Mouse (Mus musculus): Measurements from ENCODE around the gene Pradc1.
A peak's percentile ranks its signal among the peaks of the same experiment; 100 is the strongest.
"Not testable (repeated sequence)": the region's sequence is repeated elsewhere in the genome, so short reads cannot be mapped to it uniquely, and the experiment has no call there.

Pradc1 gene

DNA sequence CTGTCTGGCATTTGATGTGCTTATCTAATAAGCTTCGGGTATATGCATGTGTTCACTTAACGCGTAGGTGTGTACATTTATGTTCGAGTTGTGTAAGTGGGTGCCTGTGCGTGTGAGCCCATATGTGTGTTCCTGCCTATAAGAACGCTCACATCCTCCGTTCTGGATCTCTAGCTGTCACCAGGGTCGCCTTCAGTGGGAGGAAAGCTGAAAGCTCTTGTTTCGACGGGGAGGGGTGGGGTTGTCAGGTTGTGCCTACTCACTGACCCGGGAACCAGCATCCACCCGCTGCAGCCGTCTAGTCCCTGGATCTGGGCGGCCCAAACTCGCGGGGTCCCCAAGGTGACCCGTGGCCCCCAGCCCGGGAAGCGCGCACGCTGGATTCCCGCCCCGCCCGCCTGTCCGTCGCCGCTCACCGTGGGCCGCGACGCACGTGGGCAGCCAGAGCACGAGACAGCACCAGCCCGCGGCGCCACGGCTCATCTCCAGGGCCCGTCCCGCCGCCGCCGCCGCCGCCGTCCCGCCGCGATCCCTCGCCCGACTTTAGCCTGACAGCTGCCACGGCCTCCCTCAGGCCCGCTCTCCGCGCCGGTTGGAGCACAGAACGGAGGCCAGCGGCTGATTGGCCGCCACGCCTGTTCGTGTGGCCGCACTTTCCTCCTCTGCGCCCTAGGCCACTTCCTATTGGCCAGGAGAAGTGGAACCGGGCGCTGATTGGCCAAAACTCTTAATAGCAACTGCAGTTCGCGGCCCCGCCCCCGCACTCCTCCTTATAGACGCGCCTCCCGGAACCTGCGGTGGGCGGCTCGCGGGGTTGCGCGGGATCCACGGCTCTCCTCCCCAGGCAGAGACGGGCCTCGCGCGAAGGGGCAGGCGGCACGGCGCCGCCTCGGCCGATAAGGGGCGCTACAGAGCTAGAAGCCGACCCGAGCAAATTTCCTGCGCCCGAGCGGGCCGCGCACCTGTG, 790 bp downstream of the Pradc1 start, which contains the start of gene Cct7:
Gene Cct7, plus strand, starts transcription at position 818 of the 967 bp plus-strand sequence.
- DNase-seq, result peak; percentile 99

DNA sequence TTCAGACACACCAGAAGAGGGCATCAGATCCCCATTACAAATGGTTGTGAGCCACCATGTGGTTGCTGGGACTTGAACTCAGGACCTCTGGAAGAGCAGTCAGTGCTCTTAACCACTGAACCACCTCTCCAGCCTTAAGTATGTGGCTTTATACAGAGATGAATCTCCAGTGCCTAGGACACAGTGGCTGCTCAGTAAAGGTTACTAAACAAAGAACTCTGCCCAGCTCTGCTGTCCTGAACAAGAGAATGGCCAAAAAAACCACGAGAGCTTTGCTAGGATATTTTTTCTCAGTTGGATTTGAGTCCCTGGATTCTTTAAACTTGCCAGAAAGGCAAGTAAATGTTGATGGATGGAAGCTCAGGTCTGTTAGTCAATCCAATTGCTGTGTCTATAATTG, 1.6 kb downstream of the Pradc1 start:
- DNase-seq, result not testable (repeated sequence)

GRCm38 (mm10) chr6:85447351-85447750, 4.4 kb downstream of the Pradc1 start:
- no peak for DNase-seq

DNA sequence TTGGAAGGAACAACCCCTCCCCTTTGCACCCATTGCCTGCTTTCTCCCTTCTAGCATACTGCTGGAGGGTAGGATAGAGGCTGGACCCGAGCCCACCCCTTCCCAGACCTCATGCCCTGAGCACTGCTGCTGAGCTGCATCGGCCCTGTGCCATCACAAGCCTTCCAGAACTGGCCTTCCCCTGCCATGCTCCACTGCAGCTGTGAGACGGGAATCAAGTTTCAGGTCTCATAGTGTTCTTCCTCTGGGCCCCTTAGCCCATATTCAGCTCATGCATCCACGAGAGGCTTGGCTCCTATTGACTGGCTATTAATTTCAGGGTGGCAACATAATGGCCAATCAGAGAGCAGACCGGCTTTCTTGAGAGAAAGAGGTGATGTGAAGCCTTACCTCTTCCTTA, 6.5 kb downstream of the Pradc1 start:
- no peak for DNase-seq

DNA sequence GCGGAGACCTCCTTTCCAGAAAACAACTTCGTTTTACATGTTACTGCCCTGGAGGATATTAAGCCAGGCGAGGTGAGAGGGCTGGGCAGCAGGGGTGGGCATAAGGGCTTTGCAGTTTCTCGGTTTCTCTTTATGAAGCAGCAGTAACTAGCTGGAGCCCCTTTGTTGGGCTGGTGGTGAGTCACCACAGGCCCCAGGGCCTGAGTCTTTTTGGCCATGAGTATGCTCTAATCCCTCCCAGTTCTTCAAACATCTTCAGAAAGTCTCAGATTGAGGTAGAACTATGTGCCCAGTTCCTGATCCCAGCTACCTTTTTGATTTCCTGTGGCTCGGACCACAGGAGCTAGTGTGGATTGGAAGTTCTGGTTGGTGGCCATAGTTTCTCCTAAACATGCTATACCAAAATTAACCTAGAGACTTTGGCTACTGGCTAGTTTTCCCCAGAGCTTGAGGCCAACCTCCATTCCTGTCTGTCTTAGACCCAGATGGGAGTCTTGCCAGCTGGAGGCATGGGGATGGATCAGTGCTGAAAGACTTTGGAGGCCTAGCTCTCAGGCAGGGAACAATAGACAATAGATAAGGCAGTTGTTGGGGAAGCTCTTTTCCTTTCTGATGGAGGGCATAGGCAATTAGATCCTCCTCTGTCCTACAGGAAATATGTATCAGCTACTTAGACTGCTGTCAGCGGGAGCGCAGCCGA, 7.4 kb downstream of the Pradc1 start:
- no peak for DNase-seq

DNA sequence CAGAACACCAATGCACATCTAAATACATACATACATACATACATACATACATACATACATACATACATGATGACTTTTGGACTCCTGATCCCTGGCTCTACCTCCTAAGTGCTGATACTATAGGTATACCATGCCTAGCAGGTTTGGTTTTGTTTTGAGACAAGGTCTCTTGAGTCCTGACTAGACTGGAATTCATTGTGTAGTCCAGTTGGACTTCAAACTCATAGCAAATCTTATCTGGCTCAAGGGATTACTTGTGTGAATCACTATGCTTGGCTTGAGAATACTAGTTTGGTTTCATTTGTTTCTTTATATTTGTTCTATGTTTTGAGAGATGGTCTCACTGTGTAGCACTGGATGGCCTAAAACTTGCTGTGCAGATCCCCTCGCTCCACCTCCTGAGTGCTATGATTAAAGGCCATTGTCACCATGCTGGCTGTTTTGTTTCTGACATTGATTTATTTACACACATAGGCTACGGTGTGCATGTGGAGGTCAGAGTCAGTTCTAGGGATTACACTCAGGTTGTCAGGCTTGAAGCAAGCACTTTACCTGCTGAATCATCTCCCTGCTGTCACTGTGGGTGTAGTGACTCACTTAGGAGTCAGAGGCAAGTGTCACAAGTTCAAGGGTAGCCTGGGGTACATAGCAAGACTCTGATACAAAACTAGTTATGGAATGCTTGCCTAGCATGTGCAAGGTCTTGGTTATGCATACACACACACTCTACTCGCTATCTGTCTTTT, 8.1 kb downstream of the Pradc1 start:
- no peak for DNase-seq

- no peak for DNase-seq
Observed at GRCm38 (mm10) chr6:85441142-85441541, 10.6 kb downstream of the Pradc1 start.

- DNase-seq, result no peak
Observed at GRCm38 (mm10) chr6:85436631-85437030, 15.1 kb downstream of the Pradc1 start.

GRCm38 (mm10) chr6:85436204-85436603, 15.6 kb downstream of the Pradc1 start:
- DNase-seq, result no peak

GRCm38 (mm10) chr6:85433865-85434264, 17.9 kb downstream of the Pradc1 start:
- DNase-seq, result no peak

- peak; percentile 79 for DNase-seq
Observed at GRCm38 (mm10) chr6:85431842-85432431, 19.8 kb downstream of the Pradc1 start, which contains the start of gene Smyd5. Gene Smyd5 (plus strand): TSS chr6:85431989.

- no peak for DNase-seq
Observed at GRCm38 (mm10) chr6:85431274-85431841, 20.4 kb downstream of the Pradc1 start.

- DNase-seq, result no peak
Observed at GRCm38 (mm10) chr6:85423836-85424379, 27.9 kb downstream of the Pradc1 start, which contains the start of gene Noto. Gene Noto (plus strand): TSS chr6:85423886.

GRCm38 (mm10) chr6:85419150-85419549, 32.6 kb downstream of the Pradc1 start:
- DNase-seq, result no peak

GRCm38 (mm10) chr6:85415829-85416228, 35.9 kb downstream of the Pradc1 start:
- DNase-seq, result no peak

- DNase-seq, result peak; percentile 31
Observed at GRCm38 (mm10) chr6:85410771-85411273, 40.9 kb downstream of the Pradc1 start.

DNA sequence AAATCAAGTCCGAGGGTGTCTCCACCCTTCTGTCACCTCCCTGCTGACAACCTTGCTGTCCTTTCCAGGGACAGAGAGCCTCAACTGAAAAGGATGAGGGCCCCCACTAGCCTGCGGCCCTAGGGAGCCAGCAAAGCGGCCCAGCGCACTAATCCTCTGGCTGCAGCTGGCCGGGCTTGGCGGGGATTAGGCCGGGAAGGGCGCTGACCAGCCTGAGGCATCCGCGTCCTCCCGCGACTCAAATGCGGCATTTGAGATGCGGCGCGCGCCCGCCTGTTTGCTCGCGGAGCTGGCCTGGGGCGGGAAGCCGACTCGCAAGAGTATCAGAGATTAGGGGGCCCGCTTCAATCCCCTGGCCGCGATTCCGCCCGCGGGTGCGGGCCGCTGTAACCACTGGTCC, 42.8 kb downstream of the Pradc1 start:
- no peak for DNase-seq

DNA sequence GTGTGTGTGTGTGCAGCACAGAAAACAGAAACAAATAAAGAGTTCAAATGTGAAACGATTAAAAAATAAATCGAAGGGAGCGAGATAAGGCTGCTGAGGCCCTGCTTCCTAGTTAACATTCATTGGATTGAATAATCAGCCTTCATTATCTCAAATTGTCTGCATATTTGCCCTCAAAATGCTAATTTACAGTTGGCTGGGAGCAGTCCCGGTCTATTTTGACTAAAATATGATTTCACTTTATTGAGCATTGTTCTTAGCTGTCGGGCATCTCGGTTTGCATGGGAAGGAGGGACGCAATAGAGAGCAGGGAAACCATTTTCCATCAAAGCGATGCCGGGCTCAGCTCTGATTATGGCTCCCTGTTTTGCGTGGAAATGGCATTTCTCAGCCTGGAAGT, 48.7 kb downstream of the Pradc1 start:
- no peak for DNase-seq

- DNase-seq, result no peak
Observed at GRCm38 (mm10) chr6:85402613-85403012, 49.2 kb downstream of the Pradc1 start.

DNA sequence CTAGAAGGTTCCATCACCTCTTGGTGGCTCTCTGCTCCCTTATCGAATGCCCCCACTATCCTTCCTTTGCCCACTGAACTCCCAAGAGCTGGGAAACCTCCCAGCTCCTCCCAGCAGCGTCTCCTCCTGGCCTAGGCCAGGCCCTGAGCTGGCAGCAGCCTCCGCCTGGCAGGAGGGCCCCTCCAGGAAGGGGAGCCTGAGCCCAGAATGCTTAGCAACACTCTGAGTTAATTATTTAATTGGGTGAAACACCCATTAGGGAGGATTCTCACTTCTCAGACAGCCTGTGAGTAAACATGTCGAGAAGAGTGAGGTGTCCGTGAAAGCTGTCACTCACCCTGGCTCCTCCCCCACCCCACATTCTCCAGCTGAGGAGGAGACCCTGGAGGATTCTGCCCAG, 52.1 kb downstream of the Pradc1 start:
- DNase-seq, result no peak

- DNase-seq, result peak; percentile 31
Observed at GRCm38 (mm10) chr6:85397165-85397564, 54.6 kb downstream of the Pradc1 start.

Measured in right cerebral cortex, postnatal 25 days (tissue).